ENCODE assay signal across 8 mouse cellular contexts in genomic region chr7:35646317-35647081, GRCm38 (mm10). TPM values are rescaled to one million over a fixed set of nuclear protein-coding genes. Genes with fewer than 3 reads are reported as not detected.
DNase-seq lines count a peak whose midpoint lies in the region; ATAC-seq and TF ChIP-seq lines count a peak whose summit lies in the region.

No protein-coding gene starts in this region.

- H3K4me1 ChIP-seq in E14TG2a.4 (replicated peaks; ENCODE audit: low read depth, low read length): peaks cover 41% of the 10 kb centered on the region
- peaks cover 8% of the 10 kb centered on the region for H3K4me1 ChIP-seq in heart, embryonic 15.5 days (replicated peaks)
- peaks cover 11% of the 10 kb centered on the region for H3K4me1 ChIP-seq in limb, embryonic 13.5 days
- H3K4me1 ChIP-seq in midbrain, embryonic 15.5 days: peaks cover 14% of the 10 kb centered on the region

- WGBS in heart, embryonic 15.5 days: 9% methylated on average over 34 of the region's 34 CpGs
- 7% methylated on average over 34 of the region's 34 CpGs for WGBS in limb, embryonic 13.5 days
- 12% methylated on average over 34 of the region's 34 CpGs for WGBS in midbrain, embryonic 15.5 days

- H3K9ac ChIP-seq in heart, embryonic 15.5 days: peak overlapping the region; percentile 95
- H3K9ac ChIP-seq in limb, embryonic 13.5 days: peak overlapping the region; percentile 96
- H3K9ac ChIP-seq in midbrain, embryonic 15.5 days: peak overlapping the region; percentile 97

- peaks cover 44% of the 10 kb centered on the region for H3K36me3 ChIP-seq in E14TG2a.4 (ENCODE audit: insufficient read depth, low read length)
- peaks cover 34% of the 10 kb centered on the region for H3K36me3 ChIP-seq in heart, embryonic 15.5 days
- H3K36me3 ChIP-seq in limb, embryonic 13.5 days: peaks cover 40% of the 10 kb centered on the region
- peaks cover 35% of the 10 kb centered on the region; the same call in 1 of the 2 replicates for H3K36me3 ChIP-seq in midbrain, embryonic 15.5 days (replicated peaks)

- H3K4me2 ChIP-seq in heart, embryonic 15.5 days: peak overlapping the region; percentile 75
- peak overlapping the region; percentile 71 for H3K4me2 ChIP-seq in limb, embryonic 13.5 days (replicated peaks)
- peak overlapping the region; percentile 68 for H3K4me2 ChIP-seq in midbrain, embryonic 15.5 days

- H3K4me3 ChIP-seq in E14TG2a.4 (replicated peaks; ENCODE audit: low read length): peak overlapping the region; percentile 99
- H3K4me3 ChIP-seq in heart, embryonic 15.5 days: peak overlapping the region; percentile 87
- peak overlapping the region; percentile 98 for H3K4me3 ChIP-seq in limb, embryonic 13.5 days
- peak overlapping the region; percentile 86 for H3K4me3 ChIP-seq in midbrain, embryonic 15.5 days

- H3K27ac ChIP-seq in heart, embryonic 15.5 days: peak overlapping the region; percentile 87
- peak overlapping the region; percentile 80 for H3K27ac ChIP-seq in limb, embryonic 13.5 days
- H3K27ac ChIP-seq in midbrain, embryonic 15.5 days: peak overlapping the region; percentile 86

- no peak for DNase-seq in cerebellum, adult 9-10 months
- DNase-seq in cerebellum, postnatal 25 days: peak; percentile 34 to 44
- peak; percentile 36 for DNase-seq in yolk sac, embryonic 10.5 days (ENCODE audit: low spot score)

- peak; percentile 10; the same call in 1 of the 2 replicates for ATAC-seq in cerebellum, adult (ENCODE audit: insufficient number of reproducible peaks, low FRiP score, low TSS enrichment)
- peak; percentile 32; the same call in 1 of the 2 replicates for ATAC-seq in heart, embryonic 15.5 days (replicated peaks; ENCODE audit: insufficient number of reproducible peaks, insufficient read depth, low FRiP score, low read depth)
- peak; percentile 58 for ATAC-seq in limb, embryonic 13.5 days (ENCODE audit: low FRiP score, low read depth)
- ATAC-seq in midbrain, embryonic 15.5 days (replicated peaks): peak; percentile 67

- no peak for TF ChIP-seq CTCF in E14TG2a.4 (conservative IDR thresholded peaks at IDR 0.05; ENCODE audit: low read length)

- H3K9me3 ChIP-seq in E14TG2a.4 (ENCODE audit: low read length): no peaks in the 10 kb centered on the region
- H3K9me3 ChIP-seq in heart, embryonic 15.5 days (replicated peaks): no peaks in the 10 kb centered on the region
- no peaks in the 10 kb centered on the region for H3K9me3 ChIP-seq in limb, embryonic 13.5 days
- H3K9me3 ChIP-seq in midbrain, embryonic 15.5 days: no peaks in the 10 kb centered on the region

- H3K27me3 ChIP-seq in E14TG2a.4 (ENCODE audit: insufficient read depth, low read length): no peaks in the 10 kb centered on the region
- no peaks in the 10 kb centered on the region for H3K27me3 ChIP-seq in heart, embryonic 15.5 days
- no peaks in the 10 kb centered on the region for H3K27me3 ChIP-seq in limb, embryonic 13.5 days
- H3K27me3 ChIP-seq in midbrain, embryonic 15.5 days (replicated peaks): no peaks in the 10 kb centered on the region

RNA-seq across cellular contexts. Expression of gene Pdcd5, which starts 0.8 kb away (rescaled TPM):
- polyA plus RNA-seq in heart, embryonic 15.5 days (2015; fragmentation: Nextera tagmentation; extraction: Ambion mirVana): 232 and 240 TPM in 2 replicates
- polyA plus RNA-seq in limb, embryonic 13.5 days (2015; fragmentation: Nextera tagmentation; extraction: Ambion mirVana): 293 and 337 TPM in 2 replicates
- 235 and 241 TPM in 2 replicates for polyA plus RNA-seq in midbrain, embryonic 15.5 days (2015; fragmentation: Nextera tagmentation; extraction: Ambion mirVana)

Comparison
In these comparisons a context has a peak if more than half of its experiments do, and no peak if none do; other contexts are left out.
1. ATAC-seq: peak in every context shown above with its lines; median percentile 67 in midbrain, embryonic 15.5 days; 58 in limb, embryonic 13.5 days; 32 in heart, embryonic 15.5 days; 10 in cerebellum, adult.